In genomic region chr9:60384751-60385150, GRCm38 (mm10) we compare ENCODE assay signal across 19 mouse cellular contexts.
"Had no signal": no experiment of that assay in that cellular context is flagged by ENCODE, and none has a peak within 500 bp of the region (broad histone marks: within the 10 kb centered on the region; RNA-seq: fewer than 3 reads in every experiment).

No protein-coding gene starts in this region.

- H3K27me3 ChIP-seq: midbrain, embryonic 12.5 days; midbrain, embryonic 15.5 days; neural tube, embryonic 13.5 days had no signal

- H3K36me3 ChIP-seq: limb, embryonic 10.5 days; limb, embryonic 13.5 days; midbrain, embryonic 12.5 days; midbrain, embryonic 15.5 days; neural tube, embryonic 13.5 days had no signal

- DNase-seq: kidney, adult 11 months; kidney, adult 9 months; kidney, postnatal 36 days; liver, postnatal 0 days; lung, embryonic 14.5 days; retina, postnatal 1 day; thymus, adult 2 months; thymus, postnatal 14 days; thymus, postnatal 4 days had no signal

- H3K9ac ChIP-seq: limb, embryonic 13.5 days; liver, embryonic 14.5 days; liver, postnatal 0 days; lung, embryonic 14.5 days; midbrain, embryonic 12.5 days; midbrain, embryonic 15.5 days; neural tube, embryonic 13.5 days had no signal

- H3K9me3 ChIP-seq: limb, embryonic 10.5 days; limb, embryonic 13.5 days; midbrain, embryonic 12.5 days; midbrain, embryonic 15.5 days; neural tube, embryonic 13.5 days had no signal

- H3K27ac ChIP-seq: limb, embryonic 10.5 days; limb, embryonic 13.5 days; liver, embryonic 14.5 days; macrophage; midbrain, embryonic 12.5 days; midbrain, embryonic 15.5 days; neural tube, embryonic 13.5 days; stomach, postnatal 0 days had no signal

- H3K4me3 ChIP-seq: limb, embryonic 10.5 days; limb, embryonic 13.5 days; midbrain, embryonic 12.5 days; midbrain, embryonic 15.5 days; neural tube, embryonic 13.5 days had no signal

- ATAC-seq: liver, postnatal 0 days; lung, postnatal 0 days; midbrain, embryonic 15.5 days had no signal

- H3K4me1 ChIP-seq: limb, embryonic 13.5 days; midbrain, embryonic 12.5 days; midbrain, embryonic 15.5 days; neural tube, embryonic 13.5 days had no signal

- H3K4me2 ChIP-seq: limb, embryonic 13.5 days; liver, embryonic 11.5 days; lung, embryonic 14.5 days; midbrain, embryonic 12.5 days; midbrain, embryonic 15.5 days; neural tube, embryonic 13.5 days had no signal
